Mouse (Mus musculus) layer of hippocampus, adult 6 months (tissue): ENCODE results near the gene Arid5a. TPM values are rescaled to one million over a fixed set of nuclear protein-coding genes. Genes with fewer than 3 reads are reported as not detected.

Experiments used
- long read RNA-seq, 2 experiments: library from polyadenylated mRNA; unstranded; transcript quantifications; one replicate each; pipeline ENCODE4 v2.0.0; 2019 to 2020
- microRNA-seq: library from miRNA; unstranded; fragments of <30 nt; microRNA quantifications from one replicate; pipeline ENCODE4 v1.2.0, GENCODE M21; 2020
- polyA plus RNA-seq: library from polyadenylated mRNA; unstranded; fragments of <200 nt; fragmentation: Nextera tagmentation; gene quantifications from 2 replicates; pipeline ENCODE4 v1.2.3, GENCODE M21; 2021

Arid5a gene
- polyA plus RNA-seq, result 4.6 and 6.5 TPM in 2 replicates
- long read RNA-seq, experiment 1, full-length matches to known transcripts, result 5 of 9 reads
- long read RNA-seq, experiment 1, partial matches to known transcripts, result 1 of 9 reads
- long read RNA-seq, experiment 1, other reads (novel, unspliced or antisense), result 3 of 9 reads
- long read RNA-seq, experiment 2, full-length matches to known transcripts, result 35 of 41 reads
- long read RNA-seq, experiment 2, partial matches to known transcripts, result 0 of 41 reads
- long read RNA-seq, experiment 2, other reads (novel, unspliced or antisense), result 6 of 41 reads

GRCm38 (mm10) chr1:36307495-36308280 lies at the start of gene Arid5a:
TSS of gene Arid5a (plus strand) at chr1:36307733.

GRCm38 (mm10) chr1:36274455-36274854 lies 33.1 kb upstream of the Arid5a start, which contains the start of gene Neurl3:
TSS of gene Neurl3 (minus strand) at chr1:36274679.

GRCm38 (mm10) chr1:36368969-36369645 lies 61.6 kb downstream of the Arid5a start, which contains the start of gene Kansl3:
TSS of gene Kansl3 (minus strand) at chr1:36369181.

GRCm38 (mm10) chr1:36371934-36372845 lies 64.7 kb downstream of the Arid5a start, which contains the start of gene Fer1l5:
TSS of gene Fer1l5 (plus strand) at chr1:36372291.

Small RNA genes lying within 50 kb of the gene (microRNA-seq; reads per million reads assigned to microRNA genes)
- gene Mir6898, result 0.64 reads per million

Other genes starting within 250 kb of the Arid5a start
- 2.1 and 2.4 TPM in 2 replicates for gene Hs6st1, start 239.3 kb upstream of the Arid5a start, polyA plus RNA-seq
- 3.9 and 5.2 TPM in 2 replicates for gene Uggt1, start 63.0 kb upstream of the Arid5a start, polyA plus RNA-seq
- gene Neurl3, start 33.1 kb upstream of the Arid5a start, polyA plus RNA-seq, result 0.50 and 0.53 TPM in 2 replicates
- 27.8 and 28.2 TPM in 2 replicates for gene Kansl3, start 61.4 kb downstream of the Arid5a start, polyA plus RNA-seq
- gene Fer1l5, start 64.6 kb downstream of the Arid5a start, polyA plus RNA-seq, result 0.54 and 0.82 TPM in 2 replicates
- gene Lman2l, start 137.5 kb downstream of the Arid5a start, polyA plus RNA-seq, result 46.7 and 47.1 TPM in 2 replicates
- 16.9 and 24.0 TPM in 2 replicates for gene Cnnm4, start 163.9 kb downstream of the Arid5a start, polyA plus RNA-seq
- 2.4 and 3.2 TPM in 2 replicates for gene Cnnm3, start 204.1 kb downstream of the Arid5a start, polyA plus RNA-seq
- gene Ankrd23, start 229.2 kb downstream of the Arid5a start, polyA plus RNA-seq, result 0.20 and 0.49 TPM in 2 replicates
- 0.08 and 0.11 TPM in 2 replicates for gene Gm42417, start 231.7 kb downstream of the Arid5a start, polyA plus RNA-seq
- 16.5 and 18.3 TPM in 2 replicates for gene Ankrd39, start 239.7 kb downstream of the Arid5a start, polyA plus RNA-seq